Mouse (Mus musculus): ENCODE measurements around the gene Fam216b.

The Fam216b gene

DNA sequence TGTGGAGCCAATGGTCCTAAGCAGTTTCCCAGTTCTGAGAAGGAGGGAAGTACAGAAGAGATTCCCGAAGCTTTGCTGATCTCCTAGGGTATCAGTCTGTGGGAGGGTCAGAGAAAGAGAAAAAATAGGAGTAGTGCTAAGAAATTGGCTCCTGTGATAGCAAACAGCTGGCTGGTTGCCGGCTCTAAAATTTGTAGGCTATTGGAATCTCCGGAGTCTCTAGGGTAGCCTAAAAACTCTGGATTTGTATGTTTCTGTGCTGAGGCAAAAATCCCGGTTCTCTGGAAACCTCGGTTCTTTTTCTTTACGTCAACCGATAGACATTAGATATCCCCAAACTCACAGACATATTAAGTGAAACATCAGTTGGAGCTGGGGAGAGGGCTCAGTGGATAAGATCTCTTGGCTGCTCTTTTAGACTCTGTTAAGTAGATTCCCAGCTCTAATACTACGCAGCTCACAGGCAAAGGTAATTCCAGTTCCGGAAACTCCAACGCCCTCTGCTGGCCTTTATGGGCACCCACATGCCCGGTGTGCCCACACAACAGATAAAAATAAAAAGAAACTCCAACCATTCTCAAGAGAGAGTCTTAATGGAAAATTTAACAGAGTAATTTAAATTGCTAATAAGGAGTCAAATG is 46.8 kb downstream of the Fam216b start:
- DNase-seq, result no peak

- no peak for DNase-seq
Measured at GRCm38 (mm10) chr14:78040643-78041042, 48.2 kb downstream of the Fam216b start.

- no peak for DNase-seq
Measured at GRCm38 (mm10) chr14:78038876-78039275, 49.9 kb downstream of the Fam216b start.
